ENCODE assay signal across 23 mouse cellular contexts in the genomic region with DNA sequence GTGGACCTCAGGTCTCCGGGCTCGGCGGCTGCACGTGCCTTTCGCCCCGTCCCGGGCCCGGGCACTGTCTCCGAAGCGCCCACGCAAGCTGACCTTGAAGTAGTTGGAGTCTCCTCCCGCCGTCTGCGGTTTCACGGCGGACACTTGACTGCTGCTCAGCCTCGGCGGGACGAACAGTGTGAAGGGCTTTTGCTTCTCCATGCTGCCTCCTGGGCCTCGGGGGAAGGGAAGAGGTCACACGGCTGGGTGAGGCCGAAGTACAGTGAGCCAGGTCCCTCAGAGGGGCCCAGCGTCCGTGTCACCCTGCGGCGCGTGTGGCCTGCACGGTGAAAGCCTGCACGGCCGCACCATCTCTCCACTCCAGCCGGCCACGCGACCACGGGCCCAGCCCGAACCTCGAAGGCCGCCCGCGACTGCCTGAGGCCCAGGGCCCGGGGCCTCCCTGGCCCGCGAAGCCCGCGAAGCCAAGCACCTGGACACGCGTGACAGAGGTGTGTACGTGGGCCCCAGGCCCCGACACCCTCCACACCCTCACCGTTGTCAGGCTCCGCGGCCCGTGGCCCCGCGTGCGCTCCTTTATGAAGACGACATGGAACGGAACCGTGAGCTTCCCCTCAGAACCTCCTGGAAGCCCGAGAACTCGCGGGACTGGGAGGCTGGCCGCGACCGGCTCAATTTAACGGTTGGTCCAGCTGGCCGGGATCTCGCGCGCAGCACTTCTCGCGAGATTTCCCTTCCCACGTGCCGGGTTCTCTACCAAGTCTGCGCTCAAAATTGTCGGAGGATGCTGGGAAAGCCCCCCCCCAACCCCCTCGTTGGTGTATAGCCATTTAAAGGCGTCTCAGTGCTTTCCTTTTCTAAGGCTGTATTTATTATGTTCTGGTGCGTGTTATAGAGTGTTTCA. TPM values are rescaled to one million over a fixed set of nuclear protein-coding genes. Genes with fewer than 3 reads are reported as not detected.
"Had no signal": no experiment of that assay in that cellular context is flagged by ENCODE, and none has a peak within 500 bp of the region (broad histone marks: within the 10 kb centered on the region; RNA-seq: fewer than 3 reads in every experiment).

Gene Sycp1 (minus strand): TSS at position 650 of the 904 bp plus-strand sequence.

- H3K4me2 ChIP-seq: liver, embryonic 11.5 days; neural tube, embryonic 13.5 days; stomach, embryonic 15.5 days had no signal

- H3K9me3 ChIP-seq: limb, embryonic 10.5 days; stomach, embryonic 15.5 days had no signal

- H3K36me3 ChIP-seq: limb, embryonic 10.5 days; neural tube, embryonic 13.5 days; stomach, embryonic 15.5 days had no signal

- H3K9ac ChIP-seq: neural tube, embryonic 13.5 days; stomach, embryonic 15.5 days had no signal

- ATAC-seq: lung, postnatal 0 days had no signal

- H3K4me1 ChIP-seq: limb, embryonic 10.5 days; neural tube, embryonic 13.5 days; stomach, embryonic 15.5 days had no signal

- H3K4me3 ChIP-seq: limb, embryonic 10.5 days; neural tube, embryonic 13.5 days; stomach, embryonic 15.5 days had no signal

- H3K27me3 ChIP-seq: neural tube, embryonic 13.5 days; stomach, embryonic 15.5 days had no signal

- H3K27ac ChIP-seq: limb, embryonic 10.5 days; neural tube, embryonic 13.5 days; stomach, embryonic 15.5 days had no signal

- DNase-seq: kidney, adult 9 months; kidney, postnatal 10 days; lung, postnatal 36 days; midbrain, embryonic 14.5 days; retina, postnatal 1 day; right cerebral cortex, postnatal 4 days; thymus, adult 18-20 months; thymus, postnatal 14 days had no signal

RNA-seq across cellular contexts. Expression of gene Sycp1, which starts in this region (rescaled TPM):
- total RNA-seq: layer of hippocampus, adult 8-10 months; layer of hippocampus, postnatal 14 days; left cerebral cortex, adult 18-20 months; left cerebral cortex, postnatal 10 days; megakaryocyte progenitor cell, adult 5-6 weeks; monocyte, adult 5-6 weeks had no signal
- polyA plus RNA-seq: large intestine, adult 2 months; limb, embryonic 10.5 days; limb, embryonic 14.5 days; liver, embryonic 16.5 days; lung, postnatal 0 days; midbrain, embryonic 14.5 days; neural tube, embryonic 13.5 days; spleen, adult 2 months; stomach, embryonic 15.5 days had no signal
